Mouse (Mus musculus) megakaryocyte, adult 5-6 weeks (primary cell): ENCODE results near the gene Pcca. TPM values are rescaled to one million over a fixed set of nuclear protein-coding genes. Genes with fewer than 3 reads are reported as not detected.

Experiments
- ATAC-seq: 2 replicates; pipeline ENCODE4 v1.8.0; 2016; ENCODE audit warnings: mild to moderate bottlenecking, inconsistent platforms; ENCODE audit not compliant: poor library complexity, severe bottlenecking
- total RNA-seq, 2 experiments: library from RNA; stranded (forward) in 1 of 2; stranded (reverse) in 1 of 2; fragments of 153-499, 151-499 nt in 1 of 2; fragments of 221-1000, 200-1000 nt in 1 of 2; gene quantifications; 2 replicates each; pipeline versions ENCODE4 v1.2.3 to v1.2.4; 2015 to 2017

Pcca gene
- total RNA-seq, 2 experiments from 2014 or later: 25.3 to 25.4 TPM

- no peak for ATAC-seq
Observed at GRCm38 (mm10) chr14:122833666-122834065, 299.5 kb downstream of the Pcca start.

GRCm38 (mm10) chr14:122834753-122835152 is 300.6 kb downstream of the Pcca start:
- no peak for ATAC-seq

GRCm38 (mm10) chr14:122835487-122836190 is 301.5 kb downstream of the Pcca start:
- ATAC-seq: no peak

DNA sequence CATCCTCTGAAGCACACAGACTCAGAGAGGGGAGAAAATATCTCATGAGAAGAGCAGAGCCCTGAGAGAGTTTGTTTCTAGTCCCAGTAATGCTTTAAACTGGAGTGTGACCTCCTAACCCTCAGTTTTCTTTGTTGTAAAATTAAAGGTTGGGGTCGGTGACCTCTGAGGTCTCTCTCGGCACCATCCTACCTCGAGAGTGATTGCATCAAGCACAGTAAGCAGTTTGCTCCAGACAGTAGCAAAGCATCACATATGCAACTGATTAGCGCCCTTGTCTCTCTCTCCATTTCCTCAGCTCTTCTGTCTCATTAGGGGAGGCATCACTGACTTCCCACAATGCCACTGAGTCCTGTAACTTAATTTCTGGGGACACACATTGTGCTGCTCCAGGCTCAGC is 302.1 kb downstream of the Pcca start:
- no peak for ATAC-seq

- ATAC-seq: no peak
Observed at GRCm38 (mm10) chr14:122837018-122837417, 302.9 kb downstream of the Pcca start.

DNA sequence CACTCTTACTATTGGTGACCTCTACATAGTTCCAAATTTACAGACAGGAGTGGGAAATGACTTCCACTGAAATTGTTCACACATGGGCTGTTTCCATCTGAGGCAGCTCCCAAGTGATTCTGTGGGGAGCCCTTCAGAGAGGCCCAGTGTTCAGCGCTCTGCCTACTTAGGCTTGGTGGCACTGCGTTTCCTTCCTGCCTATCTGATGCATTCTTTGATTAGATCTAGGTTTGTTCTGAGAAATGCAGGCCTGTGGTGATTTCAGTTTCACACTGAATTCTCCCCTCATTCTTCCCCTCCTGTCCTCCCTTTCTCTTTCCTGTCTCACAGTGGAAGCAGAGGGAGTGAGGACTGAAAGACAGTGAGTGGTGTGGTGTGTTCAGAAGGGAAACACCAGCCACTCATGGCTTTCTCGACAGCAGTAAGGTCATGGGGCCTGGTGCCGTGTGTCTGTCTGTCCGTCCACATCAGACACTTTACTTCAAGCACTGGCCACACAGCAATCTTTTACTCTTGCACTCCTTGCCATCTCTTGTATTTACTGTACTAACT is 318.5 kb downstream of the Pcca start:
- ATAC-seq: peak; percentile 51

DNA sequence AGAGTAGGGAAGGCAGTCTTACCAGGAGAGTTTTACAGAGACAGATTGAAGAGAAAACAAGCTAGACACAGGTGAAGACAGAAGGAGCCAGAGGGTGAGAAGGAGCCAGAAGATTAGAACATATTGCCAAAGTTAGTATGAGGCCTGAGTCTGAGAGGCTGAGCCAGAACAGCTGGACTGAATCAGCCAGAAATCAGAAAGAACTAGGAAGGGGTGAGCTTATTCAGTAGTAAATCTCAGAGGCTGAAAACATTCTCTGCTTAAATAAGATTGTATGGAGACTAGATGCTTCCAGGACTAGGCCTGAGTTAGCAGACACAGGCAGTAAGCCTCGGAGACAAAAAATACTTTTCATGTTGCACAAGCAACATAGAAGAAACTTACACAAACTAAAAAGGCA is 325.7 kb downstream of the Pcca start:
- ATAC-seq: no peak

GRCm38 (mm10) chr14:122862623-122863022 is 328.5 kb downstream of the Pcca start:
- no peak for ATAC-seq

GRCm38 (mm10) chr14:122865462-122866129 is 331.5 kb downstream of the Pcca start:
- ATAC-seq: no peak

DNA sequence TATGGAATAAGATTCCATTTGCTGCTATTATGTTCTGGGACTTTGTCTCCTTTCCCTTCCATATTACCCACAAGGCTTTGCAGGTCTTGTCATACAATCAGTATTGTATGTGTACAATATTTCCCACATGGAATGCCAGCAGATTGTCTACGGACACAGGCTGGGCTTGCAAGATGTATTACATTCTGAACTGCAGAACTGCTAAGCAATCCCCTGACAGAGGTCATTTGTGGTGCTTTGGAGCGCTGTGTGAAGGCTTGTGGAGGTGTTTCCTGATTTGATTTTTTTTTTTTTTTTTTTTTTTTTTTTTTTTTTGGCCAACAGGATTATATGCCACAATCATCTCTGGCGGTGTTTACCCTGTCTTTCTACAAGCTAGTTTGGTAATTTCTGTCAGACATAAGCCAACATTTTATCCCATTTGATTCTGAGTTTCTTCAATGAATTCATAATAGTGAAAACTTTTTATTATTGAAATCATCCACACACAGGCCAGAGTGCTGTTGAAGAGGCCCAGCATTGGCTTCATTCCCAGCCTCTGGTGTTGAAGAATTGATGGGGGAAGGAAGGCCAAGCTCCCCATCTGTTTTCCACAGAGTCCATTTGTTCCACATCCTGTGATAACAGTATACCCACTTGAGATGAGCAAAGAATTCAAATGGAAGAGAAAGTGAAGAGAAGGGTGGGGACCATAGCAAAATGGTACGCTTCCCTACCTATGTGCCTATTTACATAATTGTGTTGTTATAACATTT is 333.6 kb downstream of the Pcca start:
- ATAC-seq: no peak

DNA sequence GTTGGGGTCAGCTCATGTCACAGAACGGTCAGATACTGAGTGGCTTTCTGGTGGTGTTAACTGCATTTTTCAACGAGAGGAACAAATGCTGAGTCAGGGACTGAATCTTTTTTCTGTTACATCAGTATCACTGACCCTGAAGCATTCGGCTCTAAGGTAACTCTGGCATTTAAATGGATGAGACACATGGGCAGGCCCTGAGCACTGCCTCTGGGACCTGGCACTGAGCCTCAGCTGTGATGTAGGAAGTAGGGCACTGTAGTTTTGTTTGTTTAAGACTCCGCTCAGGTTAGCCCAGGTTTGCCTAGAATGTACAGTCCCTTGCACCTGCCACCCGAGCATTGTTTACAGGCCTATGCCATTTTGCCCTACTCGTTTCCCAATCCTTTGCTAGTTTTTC is 335.7 kb downstream of the Pcca start:
- no peak for ATAC-seq

GRCm38 (mm10) chr14:122871841-122872580 is 337.9 kb downstream of the Pcca start:
- ATAC-seq: no peak

- ATAC-seq: no peak
Observed at GRCm38 (mm10) chr14:122872612-122873011, 338.5 kb downstream of the Pcca start.

DNA sequence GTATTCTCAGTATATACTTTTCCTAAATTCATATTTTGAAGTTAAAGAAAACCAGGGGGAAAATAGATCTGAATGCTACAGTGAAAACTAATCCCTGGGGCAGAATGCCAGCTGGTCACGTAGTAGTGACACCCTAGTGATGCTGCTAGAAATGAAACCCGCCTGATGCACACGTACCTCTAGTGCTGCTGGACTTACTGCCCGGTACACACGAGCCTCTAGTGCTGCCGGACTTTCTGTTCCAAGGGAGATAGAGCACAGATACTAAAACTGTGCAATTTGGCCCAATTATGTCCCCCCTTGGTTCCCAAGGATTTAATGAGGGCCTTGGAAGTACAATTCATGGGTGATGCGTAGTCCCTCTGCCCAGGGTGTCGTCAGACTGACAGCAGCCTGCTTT is 340.9 kb downstream of the Pcca start:
- ATAC-seq: no peak

DNA sequence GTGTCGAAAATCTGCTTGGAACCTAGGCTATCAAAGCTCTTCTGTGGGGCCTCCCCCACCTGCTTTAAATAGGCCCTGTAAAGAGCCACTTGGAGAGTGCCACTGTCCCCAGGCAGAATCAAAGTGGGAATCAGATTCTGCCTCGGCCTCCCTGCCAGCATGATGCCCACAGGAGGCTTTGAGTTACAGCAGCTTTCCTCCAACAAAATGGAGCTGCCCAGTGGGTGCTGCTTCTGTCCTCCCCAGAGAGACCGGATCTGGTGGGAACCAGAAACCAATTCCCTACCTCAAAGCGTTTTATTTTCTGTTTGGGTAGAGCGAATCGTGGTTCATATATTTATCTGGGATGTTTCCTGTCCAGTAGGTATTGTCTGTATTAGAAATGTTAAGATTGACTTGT is 341.5 kb downstream of the Pcca start:
- no peak for ATAC-seq

DNA sequence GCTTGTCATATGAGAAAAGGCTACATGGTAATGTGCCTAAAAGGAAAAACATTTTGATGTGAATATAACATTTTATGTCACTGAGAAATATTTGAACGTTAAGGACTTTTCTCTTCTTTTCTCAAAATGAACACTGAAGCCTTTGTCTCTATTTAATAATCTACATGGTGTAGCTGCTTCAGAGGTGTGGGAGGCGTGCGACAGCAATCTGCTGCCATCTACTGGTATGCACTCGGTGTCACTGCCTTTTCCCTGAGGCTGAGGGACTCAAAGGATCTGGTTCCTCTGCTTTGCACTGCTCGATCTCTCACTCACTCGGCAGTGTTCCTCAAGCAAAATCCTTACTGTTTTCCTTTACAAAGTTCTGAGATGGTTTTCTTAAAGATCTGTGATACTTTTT is 342.0 kb downstream of the Pcca start:
- ATAC-seq: peak; percentile 82

- no peak for ATAC-seq
Observed at GRCm38 (mm10) chr14:122876723-122877122, 342.6 kb downstream of the Pcca start.

DNA sequence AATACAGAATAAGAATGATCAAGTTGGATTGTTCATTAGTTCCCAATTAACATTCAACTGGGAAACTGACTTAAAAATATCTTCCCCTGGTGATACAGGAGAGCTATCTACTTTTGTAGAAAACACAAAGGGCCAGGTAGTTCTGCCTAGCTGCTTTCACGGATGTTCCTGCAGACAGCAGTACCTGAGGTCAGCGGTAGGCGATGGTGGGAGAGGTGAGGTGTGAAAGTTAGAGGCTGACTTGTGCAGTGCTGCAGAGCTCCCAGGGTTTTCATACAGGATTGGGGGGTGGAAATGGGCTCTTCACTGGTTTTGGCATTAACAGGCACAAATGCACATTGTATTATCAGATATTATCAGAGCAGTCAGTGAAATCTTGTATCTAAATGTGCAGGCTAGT is 343.7 kb downstream of the Pcca start:
- ATAC-seq: no peak

- ATAC-seq: no peak
Observed at GRCm38 (mm10) chr14:122880291-122880690, 346.2 kb downstream of the Pcca start.

DNA sequence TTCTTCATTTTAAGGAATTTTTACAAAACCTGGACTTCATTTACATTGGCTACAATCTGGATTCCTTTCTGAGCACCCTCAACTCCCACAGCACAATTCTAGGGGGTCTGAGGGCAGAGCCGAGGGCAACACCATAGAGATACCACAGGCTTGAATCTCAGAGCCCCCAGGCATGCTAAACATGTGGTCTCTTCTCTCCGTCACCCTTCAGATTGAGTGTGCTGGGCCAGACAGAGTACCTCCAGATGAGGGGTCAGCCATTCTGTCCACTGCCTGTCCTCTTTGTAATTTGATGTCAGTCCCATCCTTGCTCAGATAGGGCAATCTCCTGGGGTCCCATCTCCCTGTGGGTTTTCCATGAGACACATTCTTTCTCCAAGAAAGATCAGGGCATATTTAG is 347.6 kb downstream of the Pcca start:
- no peak for ATAC-seq

DNA sequence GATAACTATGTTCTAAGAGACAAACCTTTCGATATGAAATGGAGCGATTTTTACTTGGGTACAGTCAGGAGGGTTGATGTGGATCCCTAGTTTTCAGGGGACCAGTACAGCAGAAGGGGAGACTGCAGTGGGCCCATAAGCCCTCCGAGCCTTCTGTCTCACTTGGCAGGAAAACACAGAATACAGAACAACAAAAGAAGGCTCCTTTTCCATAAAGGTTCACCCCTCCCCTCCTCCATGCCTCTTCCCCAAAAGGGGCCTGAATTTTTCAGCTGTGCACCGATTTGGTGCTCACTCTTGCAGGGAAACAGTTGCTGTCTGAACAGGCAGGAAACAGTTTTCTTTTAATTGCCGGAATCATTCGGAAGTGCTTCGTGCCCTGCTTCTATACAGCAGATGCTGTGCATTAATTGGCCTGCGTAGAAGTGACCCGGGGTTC is 348.1 kb downstream of the Pcca start:
- no peak for ATAC-seq
